Mouse (Mus musculus) mesoderm, embryonic 11.5 days (tissue): Measurements from ENCODE around the gene Pcdh9.

ENCODE experiments used
- DNase-seq: peaks from one replicate; pipeline ENCODE4 v3.0.0-alpha.2; 2012; ENCODE audit warnings: low read depth, low spot score

Gene Pcdh9

GRCm38 (mm10) chr14:93794530-93794929 is 95.9 kb downstream of the Pcdh9 start:
- no peak for DNase-seq

GRCm38 (mm10) chr14:93786234-93786633 is 104.2 kb downstream of the Pcdh9 start:
- DNase-seq, result no peak

- DNase-seq, result no peak
These were observed 105.4 kb downstream of the Pcdh9 start for GRCm38 (mm10) chr14:93785031-93785430.

GRCm38 (mm10) chr14:93762855-93763254 is 127.6 kb downstream of the Pcdh9 start:
- no peak for DNase-seq

GRCm38 (mm10) chr14:93734077-93734673 is 156.3 kb downstream of the Pcdh9 start:
- no peak for DNase-seq

- DNase-seq, result no peak
These were observed 164.7 kb downstream of the Pcdh9 start for GRCm38 (mm10) chr14:93725798-93726197.

- no peak for DNase-seq
These were observed 171.3 kb downstream of the Pcdh9 start for GRCm38 (mm10) chr14:93719208-93719607.

- DNase-seq, result peak; percentile 15
These were observed 177.1 kb downstream of the Pcdh9 start for GRCm38 (mm10) chr14:93713250-93713935.

GRCm38 (mm10) chr14:93708651-93709050 is 181.8 kb downstream of the Pcdh9 start:
- no peak for DNase-seq

- no peak for DNase-seq
These were observed 188.9 kb downstream of the Pcdh9 start for GRCm38 (mm10) chr14:93701385-93702101.

GRCm38 (mm10) chr14:93700916-93701315 is 189.6 kb downstream of the Pcdh9 start:
- DNase-seq, result no peak

GRCm38 (mm10) chr14:93684641-93685040 is 205.8 kb downstream of the Pcdh9 start:
- no peak for DNase-seq

- DNase-seq, result no peak
These were observed 215.0 kb downstream of the Pcdh9 start for GRCm38 (mm10) chr14:93675273-93676068.

GRCm38 (mm10) chr14:93653986-93654757 is 236.3 kb downstream of the Pcdh9 start:
- no peak for DNase-seq

GRCm38 (mm10) chr14:93627241-93627640 is 263.2 kb downstream of the Pcdh9 start:
- DNase-seq, result no peak

GRCm38 (mm10) chr14:93624144-93624543 is 266.3 kb downstream of the Pcdh9 start:
- DNase-seq, result no peak

- no peak for DNase-seq
These were observed 269.3 kb downstream of the Pcdh9 start for GRCm38 (mm10) chr14:93621211-93621610.

- no peak for DNase-seq
These were observed 282.9 kb downstream of the Pcdh9 start for GRCm38 (mm10) chr14:93607546-93607945.

- no peak for DNase-seq
These were observed 290.5 kb downstream of the Pcdh9 start for GRCm38 (mm10) chr14:93599997-93600396.

GRCm38 (mm10) chr14:93585432-93586024 is 305.0 kb downstream of the Pcdh9 start:
- no peak for DNase-seq

- no peak for DNase-seq
These were observed 326.1 kb downstream of the Pcdh9 start for GRCm38 (mm10) chr14:93564361-93564760.
